ENCODE assay signal across 19 mouse cellular contexts in genomic region chr19:53848272-53848995, GRCm38 (mm10). TPM values are rescaled to one million over a fixed set of nuclear protein-coding genes. Genes with fewer than 3 reads are reported as not detected.
DNase-seq lines count a peak whose midpoint lies in the region; ATAC-seq and TF ChIP-seq lines count a peak whose summit lies in the region.
"Had no signal": no experiment of that assay in that cellular context is flagged by ENCODE, and none has a peak within 500 bp of the region (broad histone marks: within the 10 kb centered on the region; RNA-seq: fewer than 3 reads in every experiment).

No protein-coding gene starts in this region.

- no peak overlapping the region for H3K9ac ChIP-seq in MEL (ENCODE audit: control insufficient read depth, low read depth, low read length, poor library complexity, severe bottlenecking)
- H3K9ac ChIP-seq: forebrain, postnatal 0 days; neural tube, embryonic 12.5 days had no signal

- TF ChIP-seq CTCF in gastrocnemius, adult 2 months (IDR thresholded peaks at IDR 0.05), result no peak
- no peak for TF ChIP-seq CTCF in MEL (IDR thresholded peaks at IDR 0.05 in 2 of 3, conservative IDR thresholded peaks at IDR 0.05 in 1 of 3; ENCODE audit: control insufficient read depth in 1 of 3, insufficient read depth in 1 of 3, low read depth in 2 of 3, low read length in 3 of 3, poor library complexity in 1 of 3, severe bottlenecking in 1 of 3)

- TF ChIP-seq RAD21 in MEL (IDR thresholded peaks at IDR 0.05; ENCODE audit: low read depth, low read length), result no peak

- H3K4me1 ChIP-seq in MEL (ENCODE audit: control insufficient read depth in 1 of 2, insufficient read depth in 2 of 2, low read length in 2 of 2), result peaks cover 3 to 10% of the 10 kb centered on the region in 2 experiments

- TF ChIP-seq EP300 in MEL (IDR thresholded peaks at IDR 0.05; ENCODE audit: low read depth in 1 of 2, low read length in 2 of 2), result peak; percentile 61 to 65

- DNase-seq in gastrocnemius, adult 2 months, result no peak
- no peak for DNase-seq in gastrocnemius, adult 8-10 months (ENCODE audit: low spot score in 2 of 2)
- DNase-seq in MEL (ENCODE audit: low read depth, low spot score) (peak; percentile 73), liver (peak; percentile 28)
- DNase-seq in layer of hippocampus, adult 18-20 months (ENCODE audit: low spot score in 2 of 2), result no peak
- DNase-seq in layer of hippocampus, postnatal 36 days, result no peak
- DNase-seq: adrenal gland, postnatal 10 days; cerebellum, adult 2 months; forebrain, postnatal 0 days; gastrocnemius, postnatal 14 days; lung, postnatal 14 days; thymus, adult 18-20 months had no signal

- no peaks in the 10 kb centered on the region for H3K27me3 ChIP-seq in MEL (ENCODE audit: control insufficient read depth in 1 of 2, insufficient read depth in 2 of 2, low read length in 2 of 2)

- H3K4me3 ChIP-seq in gastrocnemius, adult 2 months, result no peak overlapping the region
- H3K4me3 ChIP-seq in MEL (ENCODE audit: control insufficient read depth in 1 of 2, insufficient read depth in 1 of 2, low read depth in 2 of 2, low read length in 2 of 2), result no peak overlapping the region
- H3K4me3 ChIP-seq: erythroblast, embryonic 14.5 days; midbrain, embryonic 10.5 days; neural tube, embryonic 12.5 days had no signal

- peak overlapping the region; percentile 71 for H3K27ac ChIP-seq in gastrocnemius, adult 2 months
- H3K27ac ChIP-seq in MEL (ENCODE audit: control insufficient read depth, low read depth, low read length), result no peak overlapping the region
- H3K27ac ChIP-seq: kidney, postnatal 0 days; midbrain, embryonic 10.5 days; neural tube, embryonic 12.5 days had no signal

- peak; percentile 71 for ATAC-seq in megakaryocyte progenitor cell, adult 5-6 weeks (replicated peaks; ENCODE audit: poor library complexity)
- ATAC-seq in granulocyte monocyte progenitor cell, adult 5-6 weeks (replicated peaks; ENCODE audit: poor library complexity, severe bottlenecking), result no peak
- ATAC-seq: forebrain, postnatal 0 days; inflammation-experienced regulatory T-cells, adult 6 months had no signal

- no peak for TF ChIP-seq POLR2A in MEL (IDR thresholded peaks at IDR 0.05; ENCODE audit: control insufficient read depth in 1 of 2, insufficient read depth in 1 of 2, low read depth in 1 of 2, low read length in 2 of 2, poor library complexity in 1 of 2)

- H3K79me2 ChIP-seq in MEL (ENCODE audit: control insufficient read depth, insufficient read depth, low read length, poor library complexity), result no peaks in the 10 kb centered on the region

- H3K36me3 ChIP-seq in MEL (ENCODE audit: control insufficient read depth in 1 of 2, insufficient read depth in 2 of 2, low read length in 2 of 2), result peaks cover 1 to 6% of the 10 kb centered on the region in 2 experiments
- H3K36me3 ChIP-seq: midbrain, embryonic 10.5 days; neural tube, embryonic 12.5 days had no signal

- no peaks in the 10 kb centered on the region for H3K9me3 ChIP-seq in MEL (replicated peaks; ENCODE audit: insufficient read depth, low read length)
- H3K9me3 ChIP-seq: midbrain, embryonic 10.5 days; neural tube, embryonic 12.5 days had no signal

- intact Hi-C loops in gastrocnemius, adult 2 months (cut with DNase I), result loop anchor here (2.0 kb wide), 1 partner anchor 16 kb away; no protein-coding TSS in a partner anchor

TF ChIP-seq in MEL, 35 proteins besides CTCF, POLR2A, EP300 and RAD21:
- peak; percentile 30 for TF ChIP-seq SMC3 (IDR thresholded peaks at IDR 0.05; ENCODE audit: low read depth, low read length)
- TF ChIP-seq MAFK (IDR thresholded peaks at IDR 0.05; ENCODE audit: borderline replicate concordance, low read depth, low read length), result peak; percentile 29; the same call in 1 of the 2 replicates
- TF ChIP-seq KAT2A (conservative IDR thresholded peaks at IDR 0.05; ENCODE audit: low read depth, low read length), result no peak
- TF ChIP-seq MAX (IDR thresholded peaks at IDR 0.05; ENCODE audit: low read length), result 0 out of 2 replicates have a peak, but pooled peaks have one; percentile 24
- no peak for TF ChIP-seq MAZ (IDR thresholded peaks at IDR 0.05; ENCODE audit: low read depth, low read length)
- TF ChIP-seq UBTF (IDR thresholded peaks at IDR 0.05; ENCODE audit: borderline replicate concordance, insufficient read depth, low read depth, low read length), result no peak
- peak; percentile 63 for TF ChIP-seq RCOR1 (IDR thresholded peaks at IDR 0.05; ENCODE audit: low read depth, low read length)
- TF ChIP-seq TBP (IDR thresholded peaks at IDR 0.05; ENCODE audit: low read depth, low read length), result 0 out of 2 replicates have a peak, but pooled peaks have one; percentile 12
- TF ChIP-seq SIN3A (IDR thresholded peaks at IDR 0.05; ENCODE audit: low read length), result peak; percentile 61; the same call in 1 of the 2 replicates
- TF ChIP-seq CHD1 (IDR thresholded peaks at IDR 0.05; ENCODE audit: low read depth, low read length), result no peak
- TF ChIP-seq GATA1 (IDR thresholded peaks at IDR 0.05; ENCODE audit: low read depth, low read length), result peak; percentile 84
- peak; percentile 59; the same call in 1 of the 2 replicates for TF ChIP-seq MXI1 (IDR thresholded peaks at IDR 0.05; ENCODE audit: low read depth, low read length)
- no peak for TF ChIP-seq ZMIZ1 (IDR thresholded peaks at IDR 0.05; ENCODE audit: low read depth, low read length)
- TF ChIP-seq ZKSCAN1 (IDR thresholded peaks at IDR 0.05; ENCODE audit: low read depth, low read length), result no peak
- 0 out of 2 replicates have a peak, but pooled peaks have one; percentile 38 for TF ChIP-seq ETS1 (IDR thresholded peaks at IDR 0.05; ENCODE audit: low read depth, low read length)
- 0 out of 2 replicates have a peak, but pooled peaks have one; percentile 49 for TF ChIP-seq TCF12 (IDR thresholded peaks at IDR 0.05; ENCODE audit: low read depth, low read length)
- no peak for TF ChIP-seq USF1 (IDR thresholded peaks at IDR 0.05; ENCODE audit: low read depth, low read length)

RNA-seq across cellular contexts. Expression of gene Pdcd4, which starts 43.6 kb away (rescaled TPM):
- 10 to 100 TPM; 14.8 to 16.8 TPM for total RNA-seq in gastrocnemius, adult 2 months (2021)
- 10 to 100 TPM; 12.9 to 22.3 (median 16.3) TPM for total RNA-seq in gastrocnemius, adult 8-10 months (2022)
- total RNA-seq in MEL (2012; rRNA removed), result 19.7 and 30.0 TPM in 2 replicates
- 10 to 100 TPM in 1 of 2 experiments, not detected in 1; 37.6 TPM for polyA plus RNA-seq in MEL (2012; ENCODE audit: insufficient read depth in 1 of 2, insufficient read length in 2 of 2, low read depth in 1 of 2, low replicate concordance in 2 of 2, missing spikeins in 1 of 2)
- 295 and 305 TPM in 2 replicates for total RNA-seq in megakaryocyte progenitor cell, adult 5-6 weeks (2015)
- 358 and 441 TPM in 2 replicates for total RNA-seq in megakaryocyte progenitor cell, adult 5-6 weeks (2017)
- 100 to 1,000 TPM; 118 to 123 TPM for total RNA-seq in layer of hippocampus, adult 18-20 months (2021)
- 100 to 1,000 TPM; 115 to 125 TPM for total RNA-seq in layer of hippocampus, postnatal 36 days (2021)
- total RNA-seq in granulocyte monocyte progenitor cell, adult 5-6 weeks (2014; fragmentation: Nextera tagmentation), result 267 and 284 TPM in 2 replicates
- 437 and 499 TPM in 2 replicates for total RNA-seq in granulocyte monocyte progenitor cell, adult 5-6 weeks (2017)

Comparison
In these comparisons a context has a peak if more than half of its experiments do, and no peak if none do; other contexts are left out.
1. DNase-seq: peak in MEL (single experiment) and liver (single experiment); none in gastrocnemius, adult 2 months (single experiment), gastrocnemius, adult 8-10 months (0 of 2), layer of hippocampus, adult 18-20 months (0 of 2) and layer of hippocampus, postnatal 36 days (0 of 2).